In genomic region chr14:19646232-19646631, GRCm38 (mm10) we compare ENCODE assay signal across 46 mouse cellular contexts. TPM values are rescaled to one million over a fixed set of nuclear protein-coding genes. Genes with fewer than 3 reads are reported as not detected.
"Had no signal": no experiment of that assay in that cellular context is flagged by ENCODE, and none has a peak within 500 bp of the region (broad histone marks: within the 10 kb centered on the region; RNA-seq: fewer than 3 reads in every experiment).

No protein-coding gene starts in this region.

- H3K4me3 ChIP-seq: left cerebral cortex, adult 2 months; limb, embryonic 10.5 days; limb, embryonic 12.5 days; limb, embryonic 13.5 days; limb, embryonic 15.5 days; liver, embryonic 12.5 days; liver, embryonic 13.5 days; liver, embryonic 15.5 days; lung, embryonic 15.5 days; megakaryocyte, embryonic 14.5 days; midbrain, embryonic 10.5 days; midbrain, embryonic 12.5 days; midbrain, embryonic 13.5 days; midbrain, embryonic 15.5 days; myocyte; neural tube, embryonic 12.5 days had no signal

- ATAC-seq: liver, embryonic 12.5 days; liver, postnatal 0 days; lung, postnatal 0 days; midbrain, embryonic 13.5 days; midbrain, embryonic 15.5 days; midbrain, embryonic 16.5 days had no signal

- H3K27me3 ChIP-seq: limb, embryonic 12.5 days; limb, embryonic 13.5 days; limb, embryonic 15.5 days; liver, embryonic 12.5 days; liver, embryonic 13.5 days; liver, embryonic 15.5 days; lung, embryonic 15.5 days; megakaryocyte, embryonic 14.5 days; midbrain, embryonic 12.5 days; midbrain, embryonic 13.5 days; midbrain, embryonic 15.5 days; neural tube, embryonic 12.5 days had no signal

- H3K36me3 ChIP-seq: limb, embryonic 10.5 days; limb, embryonic 12.5 days; limb, embryonic 13.5 days; limb, embryonic 15.5 days; liver, embryonic 12.5 days; liver, embryonic 13.5 days; liver, embryonic 15.5 days; lung, embryonic 15.5 days; midbrain, embryonic 10.5 days; midbrain, embryonic 12.5 days; midbrain, embryonic 13.5 days; midbrain, embryonic 15.5 days; neural tube, embryonic 12.5 days had no signal

- H3K9ac ChIP-seq: limb, embryonic 12.5 days; limb, embryonic 13.5 days; limb, embryonic 15.5 days; liver, embryonic 12.5 days; liver, embryonic 13.5 days; liver, embryonic 15.5 days; liver, postnatal 0 days; lung, embryonic 14.5 days; lung, embryonic 15.5 days; midbrain, embryonic 12.5 days; midbrain, embryonic 13.5 days; midbrain, embryonic 15.5 days; neural tube, embryonic 12.5 days had no signal

- DNase-seq: left cerebral cortex, postnatal 4 days; liver; liver, embryonic 13.5 days; liver, postnatal 0 days; lung, adult 18-20 months; lung, adult 2 months; lung, embryonic 14.5 days; lung, postnatal 10 days; lung, postnatal 14 days; lung, postnatal 36 days; lung, postnatal 4 days; midbrain, embryonic 14.5 days had no signal

- H3K9me3 ChIP-seq: limb, embryonic 10.5 days; limb, embryonic 12.5 days; limb, embryonic 13.5 days; limb, embryonic 15.5 days; liver, embryonic 12.5 days; liver, embryonic 13.5 days; liver, embryonic 15.5 days; lung, embryonic 15.5 days; megakaryocyte, embryonic 14.5 days; midbrain, embryonic 10.5 days; midbrain, embryonic 12.5 days; midbrain, embryonic 13.5 days; midbrain, embryonic 15.5 days; neural tube, embryonic 12.5 days had no signal

- H3K4me1 ChIP-seq: limb, embryonic 10.5 days; limb, embryonic 12.5 days; limb, embryonic 13.5 days; limb, embryonic 15.5 days; liver, embryonic 12.5 days; liver, embryonic 13.5 days; liver, embryonic 15.5 days; lung, embryonic 15.5 days; megakaryocyte, embryonic 14.5 days; midbrain, embryonic 10.5 days; midbrain, embryonic 12.5 days; midbrain, embryonic 13.5 days; midbrain, embryonic 15.5 days; neural tube, embryonic 12.5 days had no signal

- H3K27ac ChIP-seq: left cerebral cortex, adult 2 months; limb, embryonic 10.5 days; limb, embryonic 12.5 days; limb, embryonic 13.5 days; limb, embryonic 15.5 days; liver, embryonic 12.5 days; liver, embryonic 13.5 days; liver, embryonic 15.5 days; lung, embryonic 15.5 days; macrophage; midbrain, embryonic 10.5 days; midbrain, embryonic 12.5 days; midbrain, embryonic 13.5 days; midbrain, embryonic 15.5 days; neural tube, embryonic 12.5 days had no signal

- H3K4me2 ChIP-seq: limb, embryonic 12.5 days; limb, embryonic 13.5 days; limb, embryonic 15.5 days; liver, embryonic 12.5 days; liver, embryonic 13.5 days; liver, embryonic 15.5 days; lung, embryonic 14.5 days; lung, embryonic 15.5 days; midbrain, embryonic 11.5 days; midbrain, embryonic 12.5 days; midbrain, embryonic 13.5 days; midbrain, embryonic 15.5 days; neural tube, embryonic 12.5 days had no signal

RNA-seq across cellular contexts. Expression of gene Gm5458, which starts 43.9 kb away (rescaled TPM):
- total RNA-seq: left cerebral cortex, adult 18-20 months; left cerebral cortex, adult 2 months; left cerebral cortex, adult 8-10 months; left cerebral cortex, postnatal 10 days; left cerebral cortex, postnatal 14 days; left cerebral cortex, postnatal 25 days; left cerebral cortex, postnatal 36 days; left cerebral cortex, postnatal 4 days; liver, adult 2 months; megakaryocyte, adult 5-6 weeks; midbrain, postnatal 0 days; monocyte, adult 5-6 weeks had no signal
- polyA plus RNA-seq: limb, embryonic 10.5 days; limb, embryonic 11.5 days; limb, embryonic 12.5 days; limb, embryonic 13.5 days; limb, embryonic 14.5 days; limb, embryonic 15.5 days; liver, adult 2 months; liver, embryonic 12.5 days; liver, embryonic 13.5 days; liver, embryonic 15.5 days; liver, embryonic 16.5 days; liver, postnatal 0 days; lung, adult 2 months; lung, embryonic 14.5 days; lung, embryonic 15.5 days; lung, embryonic 16.5 days; lung, postnatal 0 days; macrophage; midbrain, embryonic 10.5 days; midbrain, embryonic 11.5 days; midbrain, embryonic 12.5 days; midbrain, embryonic 13.5 days; midbrain, embryonic 14.5 days; midbrain, embryonic 15.5 days; midbrain, embryonic 16.5 days; midbrain, postnatal 0 days; myocyte; neural tube, embryonic 11.5 days; neural tube, embryonic 12.5 days had no signal
